Mouse (Mus musculus) erythroblast, embryonic 14.5 days (primary cell): Measurements from ENCODE around the gene Lhfp. TPM values are rescaled to one million over a fixed set of nuclear protein-coding genes. Genes with fewer than 3 reads are reported as not detected.
"Not testable (repeated sequence)": the region's sequence is repeated elsewhere in the genome, so short reads cannot be mapped to it uniquely, and the experiment has no call there.

Experiments used
- H3K27me3 ChIP-seq: 2 replicates; pipeline ENCODE4 v1.6.1; 2012; ENCODE audit warnings: inconsistent platforms; ENCODE audit not compliant: control insufficient read depth
- H3K36me3 ChIP-seq: 2 replicates; pipeline ENCODE4 v1.6.1; 2012; ENCODE audit warnings: mild to moderate bottlenecking, inconsistent platforms; ENCODE audit not compliant: control insufficient read depth
- H3K4me1 ChIP-seq: 2 replicates; pipeline ENCODE4 v1.6.1; 2012; ENCODE audit warnings: inconsistent platforms; ENCODE audit not compliant: control insufficient read depth
- H3K4me3 ChIP-seq: replicated peaks from 2 replicates; pipeline ENCODE3; 2012; ENCODE audit warnings: moderate library complexity, mild to moderate bottlenecking, inconsistent platforms
- H3K9me3 ChIP-seq: 2 replicates; pipeline ENCODE4 v1.6.1; 2012; ENCODE audit warnings: low read length, inconsistent platforms, mixed read lengths; ENCODE audit not compliant: control insufficient read depth
- GATA1 ChIP-seq: IDR thresholded peaks from 2 replicates; pipeline ENCODE4 v1.6.1; 2012; ENCODE audit warnings: low read length, inconsistent platforms, mixed read lengths
- TAL1 ChIP-seq: IDR thresholded peaks from 3 replicates; pipeline ENCODE4 v1.6.1; 2012; ENCODE audit warnings: low read length, inconsistent platforms, mixed read lengths
- polyA plus RNA-seq: library from polyadenylated mRNA; stranded (reverse); fragments of >175 nt; gene quantifications from 2 replicates; pipeline ENCODE4 v1.2.3, GENCODE M21; 2012

Lhfp gene
- polyA plus RNA-seq, 1 experiment: not detected

DNA sequence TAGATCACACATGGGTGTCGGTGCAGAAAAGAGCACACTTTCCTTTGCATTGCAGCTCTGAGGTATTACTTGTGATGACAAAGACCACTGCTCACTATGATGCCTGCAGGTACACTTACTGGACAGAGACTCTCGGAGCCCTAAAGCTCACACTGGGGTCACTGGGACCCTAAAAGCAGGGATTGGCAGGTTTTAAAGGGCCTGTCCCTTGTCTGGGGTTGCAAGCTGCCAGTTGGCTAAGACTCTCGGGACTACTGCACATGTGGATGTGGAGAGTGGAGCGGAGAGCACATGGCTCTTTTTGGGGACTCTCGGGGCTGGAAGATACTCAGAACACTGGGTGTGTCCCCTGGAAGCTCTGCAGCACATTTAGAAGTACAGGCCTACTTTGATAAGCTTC is 182.8 kb downstream of the Lhfp start:
- Histone ChIP-seq H3K27me3 (no peaks in the 10 kb centered on the region), H3K36me3 (no peaks in the 10 kb centered on the region), H3K4me3 (no peak overlapping the region), H3K9me3 (no peaks in the 10 kb centered on the region; the same call in 1 of the 2 replicates), H3K4me1 (no peaks in the 10 kb centered on the region)
- TF ChIP-seq GATA1 (no peak), TAL1 (no peak)

DNA sequence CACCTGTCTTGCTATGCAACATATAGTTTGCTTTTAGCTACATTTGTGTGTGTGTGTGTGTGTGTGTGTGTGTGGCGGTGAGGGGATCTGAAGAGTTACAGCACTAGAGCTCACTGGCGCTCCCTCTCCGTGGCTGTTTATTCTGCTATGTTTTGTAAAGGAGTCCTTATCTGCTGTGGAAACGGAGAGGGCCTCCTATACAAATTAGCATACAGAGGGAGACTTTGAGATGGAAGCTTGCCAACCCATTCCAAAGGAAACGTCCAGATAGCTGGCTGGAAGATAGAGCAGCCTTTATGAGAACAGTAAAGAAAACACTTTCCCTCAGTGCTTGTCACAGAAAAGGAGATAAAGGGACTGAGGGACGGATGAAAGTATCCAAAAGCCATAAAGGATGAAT is 184.4 kb downstream of the Lhfp start:
- Histone ChIP-seq H3K4me3 (no peak overlapping the region), H3K27me3 (no peaks in the 10 kb centered on the region), H3K36me3 (no peaks in the 10 kb centered on the region), H3K9me3 (no peaks in the 10 kb centered on the region; the same call in 1 of the 2 replicates), H3K4me1 (no peaks in the 10 kb centered on the region)
- TF ChIP-seq GATA1: no peak
- TF ChIP-seq TAL1: no peak

DNA sequence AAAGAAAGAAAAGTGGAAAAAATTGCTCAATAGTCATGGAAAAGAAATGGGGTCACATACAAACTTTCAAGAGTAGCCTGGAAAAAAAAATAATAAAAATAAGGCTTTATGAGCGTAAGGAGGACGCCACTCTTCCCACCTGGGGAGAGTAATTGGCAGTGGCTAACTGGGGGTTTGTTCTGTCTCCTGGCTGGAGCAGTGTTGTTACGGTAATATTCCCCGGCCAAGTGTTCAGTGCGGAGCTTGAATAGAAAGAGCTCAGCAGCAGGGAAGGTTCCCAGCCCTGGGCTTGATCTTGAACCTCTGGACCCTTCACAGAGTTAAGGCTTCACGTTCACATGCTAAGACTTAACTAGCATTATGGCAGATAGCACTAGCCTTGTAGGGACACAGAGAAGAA is 184.9 kb downstream of the Lhfp start:
- no peaks in the 10 kb centered on the region for H3K36me3 ChIP-seq
- no peaks in the 10 kb centered on the region; the same call in 1 of the 2 replicates for H3K9me3 ChIP-seq
- H3K4me3 ChIP-seq: no peak overlapping the region
- no peaks in the 10 kb centered on the region for H3K4me1 ChIP-seq
- H3K27me3 ChIP-seq: no peaks in the 10 kb centered on the region
- TF ChIP-seq GATA1: no peak
- TF ChIP-seq TAL1: no peak

DNA sequence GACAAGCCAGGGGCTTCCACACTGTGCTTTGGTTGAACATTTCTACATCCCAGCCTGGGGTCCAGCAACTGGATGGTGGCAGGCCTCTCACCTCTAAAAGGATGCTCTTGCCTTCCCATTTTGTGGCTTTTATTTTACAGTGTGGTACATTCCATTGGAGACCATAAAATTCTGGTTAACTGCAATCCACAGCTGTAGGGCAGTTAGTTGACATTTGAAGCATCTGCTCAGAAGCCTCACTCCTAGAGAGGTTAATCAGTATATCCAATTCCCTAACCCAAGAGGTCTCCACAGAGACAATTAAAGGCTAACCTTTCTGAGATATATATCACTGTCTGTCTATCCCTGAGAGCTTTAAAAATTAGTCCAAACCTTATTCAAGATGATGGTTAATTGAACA is 186.5 kb downstream of the Lhfp start:
- Histone ChIP-seq H3K9me3 (no peaks in the 10 kb centered on the region; the same call in 1 of the 2 replicates), H3K36me3 (no peaks in the 10 kb centered on the region), H3K4me1 (no peaks in the 10 kb centered on the region), H3K27me3 (no peaks in the 10 kb centered on the region), H3K4me3 (no peak overlapping the region)
- TF ChIP-seq GATA1 (no peak), TAL1 (no peak)

DNA sequence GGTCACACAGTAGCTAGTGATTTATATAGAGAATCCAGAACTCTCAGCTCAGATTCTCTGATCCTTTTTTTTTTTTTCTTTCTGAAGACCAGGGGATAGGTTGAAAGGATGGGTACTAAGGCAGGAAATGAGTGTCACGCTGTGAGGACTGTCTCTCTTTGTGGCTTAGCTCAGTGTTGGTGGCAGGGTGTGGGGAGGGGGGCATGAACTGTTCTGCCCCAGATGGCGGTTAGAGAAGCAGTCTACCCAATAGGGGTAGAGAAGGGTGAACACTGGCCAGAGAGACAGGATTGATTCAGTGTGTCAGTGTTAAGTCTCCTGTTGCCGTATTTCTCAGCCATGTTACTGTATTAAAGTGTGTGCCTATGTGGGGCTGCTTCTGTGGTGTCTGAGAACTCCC is 189.2 kb downstream of the Lhfp start:
- TF ChIP-seq GATA1 (no peak), TAL1 (no peak)
- H3K9me3 ChIP-seq: peaks cover 6% of the 10 kb centered on the region
- no peaks in the 10 kb centered on the region for H3K4me1 ChIP-seq
- no peaks in the 10 kb centered on the region for H3K36me3 ChIP-seq
- no peaks in the 10 kb centered on the region for H3K27me3 ChIP-seq
- no peak overlapping the region for H3K4me3 ChIP-seq

DNA sequence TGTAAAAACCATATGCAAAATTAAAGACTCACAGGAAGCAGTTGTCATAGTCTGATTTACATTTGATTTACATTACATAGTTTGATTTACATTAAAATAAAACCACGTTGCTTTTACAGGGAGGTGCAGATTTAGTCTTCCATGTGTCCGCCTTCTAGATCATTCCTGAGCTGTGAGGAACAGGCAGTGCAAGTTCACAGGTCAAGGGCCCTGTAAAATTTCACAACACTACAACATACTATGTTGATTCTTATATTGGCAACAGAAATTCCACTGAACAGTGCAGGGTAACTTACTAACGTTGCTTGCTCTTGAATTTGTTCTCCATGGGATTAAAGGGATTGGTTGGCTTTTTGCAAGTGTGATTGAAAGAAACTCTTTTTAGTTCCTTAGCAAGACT is 189.8 kb downstream of the Lhfp start:
- H3K27me3 ChIP-seq: no peaks in the 10 kb centered on the region
- no peak overlapping the region for H3K4me3 ChIP-seq
- H3K4me1 ChIP-seq: no peaks in the 10 kb centered on the region
- no peak for TF ChIP-seq GATA1
- no peak for TF ChIP-seq TAL1
- H3K36me3 ChIP-seq: no peaks in the 10 kb centered on the region
- peaks cover 6% of the 10 kb centered on the region for H3K9me3 ChIP-seq

DNA sequence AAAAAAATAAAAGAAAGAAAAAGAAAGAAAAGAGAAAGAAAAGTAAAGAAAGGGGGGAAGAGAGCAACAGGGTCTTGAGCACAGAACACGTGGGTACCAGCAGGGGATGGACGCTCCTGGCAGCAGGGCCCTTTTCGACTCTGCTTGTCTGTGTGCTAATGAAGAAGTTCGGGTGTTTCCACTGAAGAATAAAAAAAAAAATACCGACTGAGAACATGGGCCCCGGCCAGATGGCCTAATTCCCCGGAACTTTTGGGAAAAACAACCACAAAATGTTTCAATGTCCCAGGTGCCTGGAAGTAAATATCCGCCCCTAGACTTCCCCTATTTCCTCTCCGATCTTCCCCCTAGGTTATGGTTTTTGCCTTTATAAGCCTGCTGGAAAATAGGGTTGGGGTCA is 191.1 kb downstream of the Lhfp start:
- H3K4me3 ChIP-seq, H3K4me1 ChIP-seq, H3K36me3 ChIP-seq, H3K9me3 ChIP-seq, H3K27me3 ChIP-seq: not testable (repeated sequence)

DNA sequence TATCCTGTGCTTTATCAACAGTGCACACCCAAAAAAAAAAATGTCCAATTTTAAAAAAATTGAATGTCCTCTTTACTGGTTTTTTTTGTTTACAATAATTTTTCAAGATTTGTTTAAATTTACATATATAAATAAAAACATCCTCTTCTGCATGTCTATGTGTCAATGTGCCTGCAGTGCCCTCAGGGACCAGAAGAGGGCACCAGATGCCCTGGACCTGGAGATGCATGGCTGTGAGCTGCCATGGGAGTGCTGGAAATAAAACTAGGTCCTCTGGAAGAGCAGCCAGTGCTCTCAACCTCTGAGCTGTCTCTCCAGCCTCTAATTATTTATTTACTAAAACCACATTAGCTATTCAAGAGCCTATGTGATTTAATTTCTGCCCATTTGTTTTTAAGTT is 193.4 kb downstream of the Lhfp start:
- H3K4me1 ChIP-seq: no peaks in the 10 kb centered on the region
- H3K9me3 ChIP-seq: peaks cover 8% of the 10 kb centered on the region
- no peak overlapping the region for H3K4me3 ChIP-seq
- no peaks in the 10 kb centered on the region for H3K36me3 ChIP-seq
- no peak for TF ChIP-seq TAL1
- TF ChIP-seq GATA1: no peak
- H3K27me3 ChIP-seq: no peaks in the 10 kb centered on the region

DNA sequence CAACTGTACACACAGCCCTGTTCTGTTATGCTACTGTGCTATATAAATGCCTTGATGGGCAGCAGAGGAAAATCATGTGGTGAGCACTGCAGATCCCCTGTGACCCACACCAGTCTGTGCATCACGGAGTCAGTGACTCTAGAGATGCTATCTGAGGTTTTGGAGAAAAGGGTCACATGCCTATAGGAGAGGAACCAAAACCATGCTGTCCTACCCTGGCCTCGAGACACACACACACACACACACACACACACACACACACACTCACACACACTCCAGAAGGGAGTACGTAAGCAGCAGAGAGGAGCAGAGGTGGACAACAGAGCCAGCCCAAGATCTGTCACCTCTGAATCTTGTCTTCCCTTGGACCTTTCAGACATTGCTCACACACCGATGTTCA is 195.1 kb downstream of the Lhfp start:
- Histone ChIP-seq H3K4me3 (no peak overlapping the region), H3K27me3 (no peaks in the 10 kb centered on the region), H3K36me3 (no peaks in the 10 kb centered on the region), H3K9me3 (peaks cover 8% of the 10 kb centered on the region), H3K4me1 (no peaks in the 10 kb centered on the region)
- TF ChIP-seq GATA1 (no peak), TAL1 (no peak)

DNA sequence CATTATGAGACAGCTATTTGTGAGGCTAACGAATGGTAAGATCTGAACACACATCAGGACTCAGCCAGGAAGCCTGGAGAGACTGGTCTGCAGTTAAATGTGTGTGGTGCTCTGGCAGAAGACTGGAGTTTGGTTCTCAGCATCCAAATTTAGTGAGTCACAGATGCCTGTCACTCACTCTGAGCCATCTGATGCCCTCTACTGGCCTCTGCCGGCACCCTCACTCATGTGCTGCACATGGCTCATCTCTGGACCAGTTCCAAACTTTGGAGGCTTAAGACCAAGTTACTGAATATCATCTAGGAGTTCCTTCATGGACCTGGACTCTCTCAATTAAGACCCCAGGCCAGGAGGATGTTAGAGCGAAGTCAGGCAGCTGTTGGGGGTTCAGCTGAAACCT is 198.8 kb downstream of the Lhfp start:
- Histone ChIP-seq H3K4me1 (no peaks in the 10 kb centered on the region), H3K36me3 (no peaks in the 10 kb centered on the region), H3K4me3 (no peak overlapping the region), H3K27me3 (no peaks in the 10 kb centered on the region), H3K9me3 (peaks cover 3% of the 10 kb centered on the region; the same call in 1 of the 2 replicates)
- TF ChIP-seq TAL1 (no peak), GATA1 (no peak)
